Mouse (Mus musculus): ENCODE measurements at regions not wholly inside any gene's neighbourhood (a gene's known extent, or its start where the extent isn't known, plus 50 kb on each side); places are given as distances from the start of the nearest gene placed in this dataset.

- TF ChIP-seq CTCF (IDR thresholded peaks at IDR 0.05; ENCODE audit: insufficient read depth, low read depth, low read length): no peak
- TF ChIP-seq POLR2A (IDR thresholded peaks at IDR 0.05; ENCODE audit: insufficient read depth, low read depth, low read length): no peak
These were observed 109.5 kb upstream of the Tns3 start for GRCm38 (mm10) chr11:8773862-8774261.

Measured in olfactory bulb, adult 2 months (tissue).